Mouse (Mus musculus) forebrain, embryonic 14.5 days (tissue): ENCODE results near the gene Arl15. TPM values are rescaled to one million over a fixed set of nuclear protein-coding genes. Genes with fewer than 3 reads are reported as not detected.

ENCODE experiments used
- ATAC-seq: fragments of 200-750 bp; cut with Nextera tagmentation; 2 replicates; pipeline ENCODE4 v1.8.0; 2017; ENCODE audit warnings: mild to moderate bottlenecking, moderate library complexity
- DNase-seq: peaks from one replicate; pipeline ENCODE4 v3.0.0-alpha.2; 2015; ENCODE audit warnings: low spot score
- H3K27ac ChIP-seq: fragments of 300-500 bp; sonication (generic); 2 replicates; pipeline ENCODE4 v1.5.1; 2014; ENCODE audit warnings: low read depth, mild to moderate bottlenecking, control low read depth, low read length, moderate library complexity
- H3K27me3 ChIP-seq: fragments of 300-500 bp; sonication (generic); replicated peaks from 2 replicates; pipeline ENCODE4 v1.6.1; 2014; ENCODE audit warnings: low read length, control low read depth, mixed read lengths; ENCODE audit not compliant: control insufficient read depth, insufficient read depth
- H3K36me3 ChIP-seq: fragments of 300-500 bp; sonication (generic); 2 replicates; pipeline ENCODE4 v1.6.1; 2014; ENCODE audit warnings: low read length, control low read depth; ENCODE audit not compliant: control insufficient read depth, insufficient read depth
- H3K4me1 ChIP-seq: fragments of 300-500 bp; sonication (generic); 2 replicates; pipeline ENCODE4 v1.6.1; 2014; ENCODE audit warnings: antibody characterized with exemption, low read length, control low read depth; ENCODE audit not compliant: control insufficient read depth, insufficient read depth
- H3K4me2 ChIP-seq: fragments of 300-500 bp; sonication (generic); 2 replicates; pipeline ENCODE4 v1.6.1; 2014; ENCODE audit warnings: mild to moderate bottlenecking, control low read depth, low read length
- H3K4me3 ChIP-seq: fragments of 300-500 bp; sonication (generic); 2 replicates; pipeline ENCODE4 v1.5.1; 2014; ENCODE audit warnings: low read depth, low read length, control low read depth
- H3K9ac ChIP-seq: fragments of 300-500 bp; sonication (generic); 2 replicates; pipeline ENCODE4 v1.6.1; 2014; ENCODE audit warnings: mild to moderate bottlenecking, low read length, control low read depth, moderate library complexity
- H3K9me3 ChIP-seq: fragments of 300-500 bp; sonication (generic); replicated peaks from 2 replicates; pipeline ENCODE4 v1.6.1; 2016; ENCODE audit warnings: low read length, control low read depth, mixed read lengths; ENCODE audit not compliant: control insufficient read depth
- WGBS: fragments of 180-500 bp; shearing (Covaris S2); extraction: QIAGEN DNeasy Blood & Tissue Kit; methylation state at CpG from one replicate; pipeline ENCODE4 v1.1.7; 2014; 5-methylcytosine and 5-hydroxymethylcytosine counted together
- polyA plus RNA-seq: library from polyadenylated mRNA; unstranded; fragments of >200 nt; fragmentation: Nextera tagmentation; extraction: Ambion mirVana; gene quantifications from 2 replicates; pipeline ENCODE4 v1.2.1, GENCODE M21; 2014

Arl15 gene
- polyA plus RNA-seq, 1 experiment from 2014 or later: 18.7 TPM

DNA sequence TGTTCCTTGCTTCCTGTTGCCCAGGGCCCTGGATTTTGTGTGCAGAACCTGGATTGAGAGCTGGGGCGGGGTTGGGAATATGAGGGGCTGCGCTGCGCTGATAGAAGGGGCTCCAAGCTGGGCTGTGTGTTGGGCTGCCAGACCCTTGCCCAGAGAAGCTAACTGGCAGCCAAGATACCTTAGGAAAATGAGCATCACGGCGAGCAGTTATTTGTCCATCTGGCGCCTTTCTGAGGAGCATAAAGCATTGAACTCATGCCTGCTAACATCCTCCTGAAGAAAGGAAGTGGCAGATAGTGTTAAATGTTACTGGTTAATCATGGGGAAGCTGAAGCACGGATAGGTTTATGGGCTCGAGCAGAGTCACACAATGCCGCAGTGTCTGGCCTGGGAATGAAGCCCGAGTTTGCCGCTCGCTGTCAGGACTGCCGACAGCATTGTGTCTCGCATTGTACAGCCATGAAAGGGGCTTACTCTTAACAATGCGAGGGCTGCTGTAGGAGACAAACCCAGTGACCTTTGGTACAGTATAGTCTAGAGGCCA is 123.6 kb downstream of the Arl15 start:
- H3K9ac ChIP-seq: peak overlapping the region; percentile 30
- H3K4me1 ChIP-seq: peaks cover 29% of the 10 kb centered on the region
- H3K36me3 ChIP-seq: no peaks in the 10 kb centered on the region
- 7% methylated on average over 15 of the region's 15 CpGs for WGBS
- H3K4me3 ChIP-seq: peak overlapping the region; percentile 5; the same call in 1 of the 2 replicates
- ATAC-seq: peak; percentile 87
- H3K9me3 ChIP-seq: no peaks in the 10 kb centered on the region
- peak overlapping the region; percentile 48 for H3K4me2 ChIP-seq
- no peaks in the 10 kb centered on the region for H3K27me3 ChIP-seq
- peak overlapping the region; percentile 76 for H3K27ac ChIP-seq
- DNase-seq: peak; percentile 88

- Histone ChIP-seq H3K4me1 (peaks cover 29% of the 10 kb centered on the region), H3K4me2 (peak overlapping the region; percentile 48), H3K27ac (peak overlapping the region; percentile 76), H3K4me3 (no peak overlapping the region), H3K9me3 (no peaks in the 10 kb centered on the region), H3K27me3 (no peaks in the 10 kb centered on the region), H3K9ac (peak overlapping the region; percentile 35; the same call in 1 of the 2 replicates), H3K36me3 (no peaks in the 10 kb centered on the region)
- ATAC-seq: no peak
- DNase-seq: no peak
- 41% methylated on average over 7 of the region's 7 CpGs for WGBS
These were observed 124.4 kb downstream of the Arl15 start for GRCm38 (mm10) chr13:113918668-113919067.

DNA sequence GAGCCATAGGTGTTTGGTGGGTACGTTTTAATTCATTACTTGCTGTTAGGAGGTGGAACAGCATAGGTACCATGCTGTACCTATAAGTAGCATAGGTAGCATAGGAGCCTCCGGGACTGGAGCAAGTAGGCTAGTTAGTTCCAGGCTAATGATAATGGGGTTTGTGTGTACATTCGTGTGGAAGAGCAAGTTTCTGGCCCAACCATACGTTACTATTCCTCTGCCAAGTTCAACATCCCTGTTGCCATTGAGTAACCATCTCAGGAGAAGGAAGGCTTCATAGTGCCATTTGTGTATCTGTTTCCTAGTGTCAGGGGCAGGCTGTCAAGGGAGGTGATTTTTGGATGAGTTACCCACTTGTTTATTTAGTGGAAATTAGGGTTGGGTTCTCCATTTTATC is 141.4 kb downstream of the Arl15 start:
- Histone ChIP-seq H3K9ac (no peak overlapping the region), H3K27ac (no peak overlapping the region), H3K9me3 (no peaks in the 10 kb centered on the region), H3K4me1 (no peaks in the 10 kb centered on the region), H3K27me3 (no peaks in the 10 kb centered on the region), H3K36me3 (no peaks in the 10 kb centered on the region), H3K4me3 (no peak overlapping the region), H3K4me2 (no peak overlapping the region)
- no peak for DNase-seq
- 87% methylated on average over 4 of the region's 4 CpGs for WGBS
- ATAC-seq: no peak

GRCm38 (mm10) chr13:113937231-113937630 is 142.9 kb downstream of the Arl15 start:
- no peaks in the 10 kb centered on the region for H3K9me3 ChIP-seq
- no peak overlapping the region for H3K4me3 ChIP-seq
- ATAC-seq (no peak), DNase-seq (no peak)
- H3K27me3 ChIP-seq: no peaks in the 10 kb centered on the region
- H3K36me3 ChIP-seq: no peaks in the 10 kb centered on the region
- H3K27ac ChIP-seq: no peak overlapping the region
- no peak overlapping the region for H3K9ac ChIP-seq
- H3K4me2 ChIP-seq: no peak overlapping the region
- peaks cover 4% of the 10 kb centered on the region; the same call in 1 of the 2 replicates for H3K4me1 ChIP-seq
- WGBS: 95% methylated on average over 5 of the region's 5 CpGs

DNA sequence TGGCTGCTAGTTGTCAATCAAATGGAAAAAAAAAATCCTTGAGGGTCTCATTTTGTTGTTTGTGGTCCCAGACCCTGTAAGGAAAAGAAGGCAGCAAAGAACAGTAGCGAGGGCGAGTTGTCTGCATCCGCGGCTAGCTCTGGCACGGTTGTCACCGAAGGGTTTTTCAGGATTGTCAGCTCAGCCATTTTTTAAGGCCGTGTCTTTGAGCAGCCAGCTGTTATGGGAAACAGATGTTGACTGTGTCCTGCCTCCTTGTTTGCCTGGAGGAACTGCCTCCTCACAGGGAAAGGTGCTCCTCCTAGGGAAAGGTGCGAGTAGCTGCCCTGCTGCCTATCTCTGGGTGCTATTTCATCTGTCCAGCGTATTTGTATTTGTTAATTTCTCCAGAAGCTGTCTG is 144.3 kb downstream of the Arl15 start:
- no peaks in the 10 kb centered on the region for H3K36me3 ChIP-seq
- H3K4me2 ChIP-seq: no peak overlapping the region
- H3K27ac ChIP-seq: no peak overlapping the region
- DNase-seq (no peak), ATAC-seq (no peak)
- 93% methylated on average over 9 of the region's 9 CpGs for WGBS
- H3K4me3 ChIP-seq: no peak overlapping the region
- peaks cover 4% of the 10 kb centered on the region; the same call in 1 of the 2 replicates for H3K4me1 ChIP-seq
- H3K27me3 ChIP-seq: no peaks in the 10 kb centered on the region
- no peaks in the 10 kb centered on the region for H3K9me3 ChIP-seq
- no peak overlapping the region for H3K9ac ChIP-seq

DNA sequence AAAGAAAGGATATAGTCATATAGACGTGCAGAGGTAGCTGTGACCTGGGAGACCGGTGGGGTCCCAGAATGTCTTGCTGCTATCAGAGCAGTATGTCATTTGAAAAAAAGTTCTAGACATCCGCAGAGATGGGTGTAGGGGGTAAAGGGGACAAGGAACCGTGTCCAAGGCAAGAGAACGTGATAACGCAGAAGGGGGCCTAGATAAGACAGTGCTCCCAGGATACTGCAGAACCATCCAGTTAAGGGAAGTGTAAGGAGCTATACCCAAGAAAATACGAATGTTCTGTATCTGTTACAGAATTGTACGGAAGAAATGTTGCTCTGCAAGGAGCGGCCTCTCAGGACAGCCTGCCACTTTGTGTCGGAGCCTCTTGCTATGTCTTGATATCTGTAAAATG is 144.8 kb downstream of the Arl15 start:
- ATAC-seq: no peak
- Histone ChIP-seq H3K27me3 (no peaks in the 10 kb centered on the region), H3K36me3 (no peaks in the 10 kb centered on the region), H3K9ac (no peak overlapping the region), H3K4me1 (peaks cover 4% of the 10 kb centered on the region; the same call in 1 of the 2 replicates), H3K4me3 (no peak overlapping the region), H3K4me2 (no peak overlapping the region), H3K27ac (no peak overlapping the region), H3K9me3 (no peaks in the 10 kb centered on the region)
- WGBS: 96% methylated on average over 10 of the region's 10 CpGs
- no peak for DNase-seq

DNA sequence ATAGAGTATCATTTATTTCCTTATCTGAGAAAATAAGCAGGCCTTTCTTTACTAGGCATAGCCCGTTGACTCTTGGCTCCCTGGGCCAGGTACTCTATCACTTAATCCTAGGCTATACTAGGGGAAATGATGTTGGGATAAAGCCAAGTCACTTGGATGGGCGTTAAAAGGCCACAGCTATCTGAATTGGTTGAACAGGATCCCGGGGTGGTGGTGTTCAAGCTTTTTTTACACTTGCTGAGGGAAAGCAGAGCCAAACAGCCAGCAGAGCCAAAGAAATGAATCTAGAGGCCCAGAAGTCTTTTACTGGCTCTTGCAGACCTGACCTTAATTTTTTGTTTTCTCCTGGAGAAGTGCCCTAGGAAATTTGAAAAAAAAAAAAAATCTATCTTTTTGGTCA is 145.4 kb downstream of the Arl15 start:
- ATAC-seq (no peak), DNase-seq (no peak)
- WGBS: 70% methylated on average over 3 of the region's 3 CpGs
- H3K27me3 ChIP-seq: no peaks in the 10 kb centered on the region
- no peak overlapping the region for H3K4me2 ChIP-seq
- H3K9me3 ChIP-seq: no peaks in the 10 kb centered on the region
- no peak overlapping the region for H3K4me3 ChIP-seq
- peaks cover 4% of the 10 kb centered on the region; the same call in 1 of the 2 replicates for H3K4me1 ChIP-seq
- no peak overlapping the region for H3K27ac ChIP-seq
- no peaks in the 10 kb centered on the region for H3K36me3 ChIP-seq
- no peak overlapping the region for H3K9ac ChIP-seq

DNA sequence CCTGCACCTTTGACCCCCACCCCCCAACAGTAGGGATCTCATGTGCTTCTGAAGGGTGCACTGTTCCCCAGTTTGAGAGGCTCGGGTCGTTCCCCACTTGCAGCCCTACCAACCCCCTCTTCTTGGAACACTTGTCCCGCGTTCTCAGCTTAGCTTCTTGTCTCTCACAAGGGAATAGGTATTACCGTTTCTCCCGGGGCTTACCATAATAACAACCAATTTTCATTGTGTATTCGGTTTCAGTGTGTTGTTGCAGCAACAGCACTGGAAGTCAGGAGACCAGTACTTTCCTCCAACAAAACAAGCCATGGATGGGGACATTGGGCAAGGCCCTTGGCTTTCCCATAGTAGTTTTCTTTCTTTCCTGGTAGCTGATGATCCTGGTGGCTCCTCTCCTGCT is 145.8 kb downstream of the Arl15 start:
- no peak overlapping the region for H3K27ac ChIP-seq
- no peaks in the 10 kb centered on the region for H3K9me3 ChIP-seq
- H3K36me3 ChIP-seq: no peaks in the 10 kb centered on the region
- no peak overlapping the region for H3K9ac ChIP-seq
- H3K4me2 ChIP-seq: no peak overlapping the region
- DNase-seq: no peak
- H3K27me3 ChIP-seq: no peaks in the 10 kb centered on the region
- ATAC-seq: no peak
- 94% methylated on average over 7 of the region's 7 CpGs for WGBS
- H3K4me1 ChIP-seq: peaks cover 4% of the 10 kb centered on the region; the same call in 1 of the 2 replicates
- H3K4me3 ChIP-seq: no peak overlapping the region

- Histone ChIP-seq H3K27me3 (no peaks in the 10 kb centered on the region), H3K4me3 (no peak overlapping the region), H3K9ac (no peak overlapping the region), H3K4me1 (peaks cover 7% of the 10 kb centered on the region; the same call in 1 of the 2 replicates), H3K36me3 (no peaks in the 10 kb centered on the region), H3K4me2 (no peak overlapping the region), H3K27ac (no peak overlapping the region), H3K9me3 (no peaks in the 10 kb centered on the region)
- DNase-seq: peak; percentile 50
- WGBS: 53% methylated on average over 3 of the region's 3 CpGs
- ATAC-seq: peak; percentile 34; the same call in 1 of the 2 replicates
These were observed 147.6 kb downstream of the Arl15 start for GRCm38 (mm10) chr13:113941943-113942342.
